11 mouse cellular contexts compared by ENCODE assay signal in genomic region chr11:37480236-37480635, GRCm38 (mm10).
DNase-seq lines count a peak whose midpoint lies in the region; ATAC-seq lines count a peak whose summit lies in the region.
"Had no signal": no experiment of that assay in that cellular context is flagged by ENCODE, and none has a peak within 500 bp of the region (broad histone marks: within the 10 kb centered on the region; RNA-seq: fewer than 3 reads in every experiment).

No protein-coding gene starts in this region.

- no peak overlapping the region for H3K4me2 ChIP-seq in heart, embryonic 11.5 days

- peak; percentile 79 to 85 for DNase-seq in cerebellum, postnatal 10 days
- no peak for DNase-seq in cerebellum, adult 8-10 months
- peak; percentile 21 to 34 for DNase-seq in heart, postnatal 14 days
- DNase-seq in CD4-positive helper T cell, adult 2 months (ENCODE audit: low read depth, low spot score), result peak; percentile 1
- DNase-seq in layer of hippocampus, adult 8-10 months (ENCODE audit: low spot score in 2 of 2), result peak; percentile 17 to 58
- no peak for DNase-seq in limb, embryonic 10.5 days (ENCODE audit: low spot score)
- DNase-seq in frontal cortex, postnatal 36 days (ENCODE audit: low spot score in 2 of 2), result no peak
- DNase-seq: B cell, adult 2 months; thymus, postnatal 36 days had no signal

- H3K36me3 ChIP-seq in heart, embryonic 11.5 days (ENCODE audit: control insufficient read depth, insufficient read depth, low read length), result no peaks in the 10 kb centered on the region
- no peaks in the 10 kb centered on the region for H3K36me3 ChIP-seq in limb, embryonic 10.5 days

- H3K4me1 ChIP-seq in heart, embryonic 11.5 days (ENCODE audit: control insufficient read depth, insufficient read depth, low read length), result no peaks in the 10 kb centered on the region
- no peaks in the 10 kb centered on the region for H3K4me1 ChIP-seq in limb, embryonic 10.5 days

- no peaks in the 10 kb centered on the region for H3K9me3 ChIP-seq in heart, embryonic 11.5 days (replicated peaks; ENCODE audit: control insufficient read depth, low read length)
- H3K9me3 ChIP-seq in limb, embryonic 10.5 days (replicated peaks), result no peaks in the 10 kb centered on the region

- WGBS in heart, embryonic 11.5 days (ENCODE audit: insufficient replicate concordance), result 59% methylated on average over 3 of the region's 3 CpGs
- WGBS in limb, embryonic 10.5 days, result 89% methylated on average over 3 of the region's 3 CpGs

- no peak overlapping the region for H3K9ac ChIP-seq in heart, embryonic 11.5 days (ENCODE audit: low read depth, low read length)

- ATAC-seq in heart, embryonic 11.5 days (replicated peaks; ENCODE audit: insufficient number of reproducible peaks, low FRiP score, low TSS enrichment), result no peak

- H3K27me3 ChIP-seq in heart, embryonic 11.5 days (ENCODE audit: control insufficient read depth, insufficient read depth, low read length), result no peaks in the 10 kb centered on the region
- H3K27me3 ChIP-seq in limb, embryonic 10.5 days (ENCODE audit: low read depth, poor library complexity, severe bottlenecking), result no peaks in the 10 kb centered on the region

- no peak overlapping the region for H3K27ac ChIP-seq in heart, embryonic 11.5 days (ENCODE audit: low read depth, low read length)
- H3K27ac ChIP-seq in limb, embryonic 10.5 days, result no peak overlapping the region

- intact Hi-C loops in heart, postnatal 14 days (cut with DNase I), result no loop called here

- H3K4me3 ChIP-seq in heart, embryonic 11.5 days (ENCODE audit: low read depth, low read length), result no peak overlapping the region
- H3K4me3 ChIP-seq in limb, embryonic 10.5 days, result no peak overlapping the region
- H3K4me3 ChIP-seq: erythroblast, embryonic 14.5 days had no signal

Comparison
In these comparisons a context has a peak if more than half of its experiments do, and no peak if none do; other contexts are left out.
1. DNase-seq: peak in cerebellum, postnatal 10 days (2 of 2), heart, postnatal 14 days (2 of 2), CD4-positive helper T cell, adult 2 months (single experiment) and layer of hippocampus, adult 8-10 months (2 of 2); none in cerebellum, adult 8-10 months (single experiment), limb, embryonic 10.5 days (single experiment) and frontal cortex, postnatal 36 days (0 of 2).